Mouse (Mus musculus) heart, embryonic 12.5 days (tissue): ENCODE results near the gene Tle4. TPM values are rescaled to one million over a fixed set of nuclear protein-coding genes. Genes with fewer than 3 reads are reported as not detected.

Source experiments
- ATAC-seq: fragments of 200-750 bp; cut with Nextera tagmentation; 2 replicates; pipeline ENCODE4 v1.8.0; 2017; ENCODE audit warnings: moderate TSS enrichment, moderate library complexity; ENCODE audit not compliant: insufficient number of reproducible peaks, low FRiP score
- H3K27ac ChIP-seq: fragments of 300-500 bp; sonication (generic); 2 replicates; pipeline ENCODE4 v1.5.1; 2016; ENCODE audit warnings: mild to moderate bottlenecking, moderate library complexity; ENCODE audit not compliant: poor library complexity, severe bottlenecking
- H3K27me3 ChIP-seq: fragments of 300-500 bp; sonication (generic); replicated peaks from 2 replicates; pipeline ENCODE4 v1.6.1; 2016; ENCODE audit warnings: mild to moderate bottlenecking, moderate library complexity
- H3K36me3 ChIP-seq: fragments of 300-500 bp; sonication (generic); 2 replicates; pipeline ENCODE4 v1.6.1; 2016; ENCODE audit warnings: mild to moderate bottlenecking, moderate library complexity
- H3K4me1 ChIP-seq: fragments of 300-500 bp; sonication (generic); replicated peaks from 2 replicates; pipeline ENCODE4 v1.6.1; 2016; ENCODE audit warnings: mild to moderate bottlenecking
- H3K4me2 ChIP-seq: fragments of 300-500 bp; sonication (generic); 2 replicates; pipeline ENCODE4 v1.6.1; 2016; ENCODE audit warnings: mild to moderate bottlenecking, moderate library complexity
- H3K4me3 ChIP-seq: fragments of 300-500 bp; sonication (generic); 2 replicates; pipeline ENCODE4 v1.5.1; 2016; ENCODE audit warnings: mild to moderate bottlenecking
- H3K9ac ChIP-seq: fragments of 300-500 bp; sonication (generic); 2 replicates; pipeline ENCODE4 v1.6.1; 2016; ENCODE audit warnings: mild to moderate bottlenecking, moderate library complexity
- H3K9me3 ChIP-seq: fragments of 300-500 bp; sonication (generic); replicated peaks from 2 replicates; pipeline ENCODE4 v1.6.1; 2016; ENCODE audit warnings: mild to moderate bottlenecking, moderate library complexity
- WGBS: fragments of 180-500 bp; shearing (Covaris S2); methylation state at CpG from one replicate; pipeline ENCODE4 v1.1.7; 2016; 5-methylcytosine and 5-hydroxymethylcytosine counted together
- polyA plus RNA-seq: library from polyadenylated mRNA; unstranded; fragments of >200 nt; fragmentation: Nextera tagmentation; extraction: Ambion mirVana; gene quantifications from 2 replicates; pipeline ENCODE4 v1.2.1, GENCODE M21; 2016

Tle4 gene
- polyA plus RNA-seq, 1 experiment from 2014 or later: 10.9 TPM

GRCm38 (mm10) chr19:14563273-14563959 lies 34.4 kb downstream of the Tle4 start:
- H3K4me3 ChIP-seq: no peak overlapping the region
- no peak overlapping the region for H3K9ac ChIP-seq
- no peaks in the 10 kb centered on the region for H3K9me3 ChIP-seq
- H3K27me3 ChIP-seq: no peaks in the 10 kb centered on the region
- no peak for ATAC-seq
- 85% methylated on average over 4 of the region's 4 CpGs for WGBS
- H3K4me2 ChIP-seq: no peak overlapping the region
- H3K27ac ChIP-seq: no peak overlapping the region
- H3K36me3 ChIP-seq: no peaks in the 10 kb centered on the region
- 0 out of 2 replicates have a peak, but pooled peaks cover 3% of the 10 kb centered on the region for H3K4me1 ChIP-seq

GRCm38 (mm10) chr19:14547871-14548270 lies 50.0 kb downstream of the Tle4 start:
- H3K4me3 ChIP-seq: no peak overlapping the region
- no peak overlapping the region for H3K27ac ChIP-seq
- H3K27me3 ChIP-seq: no peaks in the 10 kb centered on the region
- H3K4me2 ChIP-seq: no peak overlapping the region
- no peak for ATAC-seq
- H3K9me3 ChIP-seq: no peaks in the 10 kb centered on the region
- H3K36me3 ChIP-seq: no peaks in the 10 kb centered on the region
- no peak overlapping the region for H3K9ac ChIP-seq
- H3K4me1 ChIP-seq: peaks cover 11% of the 10 kb centered on the region
- WGBS: 64% methylated on average over 3 of the region's 3 CpGs

GRCm38 (mm10) chr19:14547133-14547842 lies 50.6 kb downstream of the Tle4 start:
- H3K9me3 ChIP-seq: no peaks in the 10 kb centered on the region
- no peak overlapping the region for H3K27ac ChIP-seq
- H3K4me1 ChIP-seq: peaks cover 11% of the 10 kb centered on the region
- no peak for ATAC-seq
- H3K27me3 ChIP-seq: no peaks in the 10 kb centered on the region
- no peak overlapping the region for H3K4me2 ChIP-seq
- no peak overlapping the region for H3K4me3 ChIP-seq
- 92% methylated on average over 8 of the region's 8 CpGs for WGBS
- no peak overlapping the region for H3K9ac ChIP-seq
- H3K36me3 ChIP-seq: no peaks in the 10 kb centered on the region

- Histone ChIP-seq H3K9ac (no peak overlapping the region), H3K4me1 (peaks cover 11% of the 10 kb centered on the region), H3K4me2 (no peak overlapping the region), H3K9me3 (no peaks in the 10 kb centered on the region), H3K36me3 (no peaks in the 10 kb centered on the region), H3K27me3 (no peaks in the 10 kb centered on the region), H3K27ac (no peak overlapping the region), H3K4me3 (no peak overlapping the region)
- ATAC-seq: no peak
- 86% methylated on average over 1 of the region's 1 CpGs for WGBS
Observed at GRCm38 (mm10) chr19:14545485-14545884, 52.4 kb downstream of the Tle4 start.

GRCm38 (mm10) chr19:14543305-14543704 lies 54.5 kb downstream of the Tle4 start:
- Histone ChIP-seq H3K27me3 (no peaks in the 10 kb centered on the region), H3K9me3 (no peaks in the 10 kb centered on the region), H3K36me3 (no peaks in the 10 kb centered on the region), H3K4me3 (no peak overlapping the region), H3K27ac (no peak overlapping the region), H3K4me2 (no peak overlapping the region), H3K4me1 (peaks cover 11% of the 10 kb centered on the region), H3K9ac (no peak overlapping the region)
- WGBS: 68% methylated on average over 1 of the region's 1 CpGs
- ATAC-seq: no peak

- Histone ChIP-seq H3K27ac (no peak overlapping the region), H3K36me3 (no peaks in the 10 kb centered on the region), H3K27me3 (no peaks in the 10 kb centered on the region), H3K9me3 (no peaks in the 10 kb centered on the region), H3K4me1 (no peaks in the 10 kb centered on the region), H3K4me3 (no peak overlapping the region), H3K4me2 (no peak overlapping the region), H3K9ac (no peak overlapping the region)
- WGBS: 89% methylated on average over 3 of the region's 3 CpGs
- ATAC-seq: no peak
Observed at GRCm38 (mm10) chr19:14540678-14541077, 57.2 kb downstream of the Tle4 start.

GRCm38 (mm10) chr19:14536676-14537075 lies 61.2 kb downstream of the Tle4 start:
- Histone ChIP-seq H3K4me2 (no peak overlapping the region), H3K27ac (no peak overlapping the region), H3K27me3 (no peaks in the 10 kb centered on the region), H3K36me3 (no peaks in the 10 kb centered on the region), H3K9ac (no peak overlapping the region), H3K9me3 (no peaks in the 10 kb centered on the region), H3K4me1 (no peaks in the 10 kb centered on the region), H3K4me3 (no peak overlapping the region)
- no peak for ATAC-seq
- WGBS: 94% methylated on average over 2 of the region's 2 CpGs

GRCm38 (mm10) chr19:14534447-14534846 lies 63.4 kb downstream of the Tle4 start:
- no peak for ATAC-seq
- H3K9ac ChIP-seq: no peak overlapping the region

GRCm38 (mm10) chr19:14532861-14533260 lies 65.0 kb downstream of the Tle4 start:
- Histone ChIP-seq H3K4me3 (no peak overlapping the region), H3K4me1 (no peaks in the 10 kb centered on the region), H3K27me3 (no peaks in the 10 kb centered on the region), H3K9me3 (no peaks in the 10 kb centered on the region), H3K9ac (no peak overlapping the region), H3K4me2 (no peak overlapping the region), H3K36me3 (no peaks in the 10 kb centered on the region), H3K27ac (no peak overlapping the region)
- WGBS: 97% methylated on average over 6 of the region's 6 CpGs
- ATAC-seq: no peak

More at GRCm38 (mm10) chr19:14534447-14534846, 63.4 kb downstream of the Tle4 start:
- no peak overlapping the region for H3K4me3 ChIP-seq
- no peak overlapping the region for H3K27ac ChIP-seq
- H3K4me1 ChIP-seq: no peaks in the 10 kb centered on the region
- no peak overlapping the region for H3K4me2 ChIP-seq
- H3K9me3 ChIP-seq: no peaks in the 10 kb centered on the region
- H3K36me3 ChIP-seq: no peaks in the 10 kb centered on the region
- no peaks in the 10 kb centered on the region for H3K27me3 ChIP-seq

- Histone ChIP-seq H3K36me3 (peaks cover 6% of the 10 kb centered on the region; the same call in 1 of the 2 replicates), H3K4me1 (no peaks in the 10 kb centered on the region), H3K4me2 (no peak overlapping the region), H3K4me3 (no peak overlapping the region), H3K27me3 (no peaks in the 10 kb centered on the region), H3K9me3 (no peaks in the 10 kb centered on the region), H3K9ac (no peak overlapping the region), H3K27ac (no peak overlapping the region)
- ATAC-seq: no peak
- WGBS: 63% methylated on average over 2 of the region's 2 CpGs
Observed at GRCm38 (mm10) chr19:14520098-14520802, 77.6 kb downstream of the Tle4 start.

- peaks cover 6% of the 10 kb centered on the region; the same call in 1 of the 2 replicates for H3K36me3 ChIP-seq
- H3K4me3 ChIP-seq: no peak overlapping the region
- H3K9ac ChIP-seq: no peak overlapping the region
- no peak for ATAC-seq
- no peak overlapping the region for H3K4me2 ChIP-seq
- WGBS: 90% methylated on average over 7 of the region's 7 CpGs
- H3K9me3 ChIP-seq: no peaks in the 10 kb centered on the region
- no peak overlapping the region for H3K27ac ChIP-seq
- no peaks in the 10 kb centered on the region for H3K27me3 ChIP-seq
- no peaks in the 10 kb centered on the region for H3K4me1 ChIP-seq
Observed at GRCm38 (mm10) chr19:14519186-14519585, 78.7 kb downstream of the Tle4 start.
